Mouse (Mus musculus): Measurements from ENCODE around the gene Rapgef2.

Gene Rapgef2

DNA sequence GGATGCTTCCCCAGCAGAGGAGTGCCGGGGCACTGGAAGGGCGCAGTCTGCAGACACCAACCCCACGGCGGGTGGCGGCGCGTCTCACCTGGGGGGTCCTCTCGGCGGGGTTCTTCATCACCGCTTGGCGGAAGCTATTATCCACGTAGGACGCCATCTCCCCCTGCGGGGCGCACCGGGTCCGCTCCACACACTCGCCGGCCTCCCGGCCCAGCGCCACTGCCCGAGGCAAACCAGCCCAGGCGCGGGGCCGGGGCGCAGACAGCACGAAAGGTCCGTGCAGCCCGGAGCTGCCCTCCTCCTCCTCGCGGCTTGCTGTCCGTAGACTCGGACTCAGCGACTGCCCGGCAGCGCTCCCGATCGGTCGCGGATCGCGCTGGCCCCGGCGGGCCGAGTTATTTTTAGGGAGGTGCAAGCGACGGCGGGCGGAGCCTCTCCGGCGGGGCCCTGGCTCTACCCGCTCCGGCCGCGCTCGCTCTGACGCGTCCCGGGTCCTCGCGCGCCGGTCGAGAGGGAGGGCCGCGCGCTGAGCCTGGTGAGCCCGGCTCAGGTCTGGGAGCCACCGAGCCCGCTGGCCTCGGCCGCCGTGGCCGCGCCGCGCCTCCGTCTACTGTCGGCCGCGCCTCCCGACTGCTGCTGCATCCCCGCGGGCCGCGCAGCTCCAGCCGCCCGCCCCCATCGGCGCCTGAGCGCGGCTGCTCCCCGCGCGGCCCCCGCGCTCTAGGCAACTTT, at the start of gene Rapgef2:
Gene Rapgef2, minus strand, starts transcription at position 142 of the 732 bp plus-strand sequence.
- DNase-seq (ENCODE audit: low spot score), result peak; percentile 81

DNA sequence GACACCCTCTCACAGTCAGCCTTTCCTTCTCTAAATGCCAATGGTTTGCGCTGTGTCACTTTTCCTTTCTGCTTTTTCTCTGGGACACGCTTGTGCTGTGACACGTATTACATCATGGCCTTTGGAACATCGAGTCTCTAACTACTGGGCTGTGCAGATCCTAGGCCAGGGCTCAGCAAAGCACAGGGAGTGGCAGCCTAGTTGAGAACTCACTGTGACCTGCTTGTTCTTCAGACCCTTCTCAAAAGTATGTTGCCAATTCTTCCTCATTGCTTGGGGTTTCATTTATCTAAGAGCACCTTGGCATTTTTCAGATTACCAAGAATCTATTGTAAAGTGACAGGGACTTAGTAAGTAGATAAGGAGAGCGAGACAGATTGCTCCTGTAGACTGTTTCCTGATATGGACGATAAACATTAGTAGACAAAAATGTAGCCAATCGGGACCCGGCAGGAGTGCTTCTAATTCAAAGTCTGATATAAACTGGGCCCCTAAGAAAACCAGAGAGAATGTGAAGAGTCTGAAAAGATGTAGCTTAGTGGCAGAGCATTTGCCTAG, 47.4 kb upstream of the Rapgef2 start:
- no peak for DNase-seq (ENCODE audit: low spot score)

DNA sequence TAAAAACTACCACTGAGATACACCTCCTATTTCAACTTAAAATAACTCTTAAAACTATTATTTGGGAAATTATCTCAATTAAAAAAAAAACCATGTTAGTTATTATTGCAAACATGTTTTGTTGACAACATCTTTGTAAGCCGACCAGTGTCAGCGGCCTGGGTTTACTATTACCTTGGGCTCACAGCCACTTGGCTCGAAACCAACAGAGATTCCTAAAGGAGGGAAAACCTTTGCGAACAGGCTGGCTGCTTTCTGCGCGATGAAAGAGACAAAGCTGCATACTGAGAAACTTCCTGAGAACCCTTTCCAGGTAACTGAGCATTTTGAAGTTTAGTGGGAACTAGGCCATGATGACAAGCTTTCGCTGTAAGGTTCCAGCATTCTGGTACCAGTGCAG, 46.7 kb upstream of the Rapgef2 start:
- DNase-seq (ENCODE audit: low spot score), result no peak

DNA sequence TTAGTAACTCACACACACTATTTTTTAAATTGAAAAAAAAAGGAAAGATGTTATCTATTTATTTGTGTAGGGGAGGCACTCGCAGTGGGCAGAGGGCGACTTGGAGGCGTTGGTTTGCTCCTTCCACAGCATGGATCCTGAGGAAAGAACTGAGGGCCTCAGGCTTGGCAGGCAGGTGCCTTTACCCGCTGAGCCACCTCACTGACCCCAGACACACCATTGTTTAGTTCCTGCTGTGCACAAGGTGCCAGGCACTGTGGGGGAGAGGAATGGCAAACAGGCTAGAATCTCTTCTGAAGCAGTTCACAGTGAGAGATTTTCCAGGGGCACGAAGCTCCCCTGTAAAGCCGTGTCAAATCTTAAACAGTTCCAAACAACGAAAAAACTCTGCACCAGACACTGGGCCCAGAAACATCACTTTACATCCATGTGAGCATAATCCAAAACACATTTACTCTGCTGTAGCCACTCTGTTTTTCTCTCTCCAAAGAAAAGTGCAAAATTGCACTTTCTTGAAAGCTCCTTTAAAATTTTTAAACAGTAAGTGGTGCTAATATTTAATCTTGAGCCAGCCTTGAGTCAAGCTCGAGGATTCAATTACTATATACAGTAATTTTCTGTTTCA, 43.5 kb upstream of the Rapgef2 start:
- no peak for DNase-seq (ENCODE audit: low spot score)

DNA sequence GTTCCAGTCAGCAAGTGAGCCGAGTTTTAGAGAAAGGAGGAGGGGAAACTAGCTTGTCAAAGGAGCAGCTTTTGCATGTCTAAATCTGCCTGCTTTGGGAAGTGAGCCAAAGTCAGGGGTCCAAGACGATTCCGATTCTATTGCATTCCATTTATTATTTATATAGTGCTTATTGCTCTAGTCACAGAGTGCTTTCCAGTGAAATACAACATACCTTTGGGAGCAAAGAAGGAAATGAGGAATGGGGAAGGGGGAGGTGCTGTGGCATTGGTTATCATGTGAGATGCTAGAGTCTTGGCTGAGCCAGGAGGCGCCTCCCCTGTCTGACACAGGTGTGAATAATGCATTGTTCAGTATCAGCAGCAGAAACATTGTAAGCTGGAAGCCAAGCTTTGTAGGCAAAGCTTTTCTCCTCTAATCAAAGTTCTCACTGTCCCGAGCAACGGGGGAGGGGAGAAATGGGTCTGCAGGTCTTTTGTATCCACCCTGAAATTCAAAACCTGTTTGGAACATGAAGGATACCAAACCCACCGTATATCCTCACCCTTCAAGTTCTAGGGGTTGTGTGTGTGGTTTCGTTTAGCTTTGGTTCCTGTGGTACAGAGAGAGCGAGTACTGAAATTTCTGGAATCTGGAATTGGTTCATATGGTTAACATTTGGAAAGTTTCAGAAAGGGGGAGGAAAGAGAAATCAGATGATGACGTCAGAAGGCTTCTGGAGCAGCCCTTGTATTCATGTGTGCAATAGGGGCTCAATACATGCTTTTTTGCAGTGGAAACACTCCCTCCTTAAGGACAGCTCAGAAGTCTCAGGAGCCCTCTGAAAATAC, 38.6 kb upstream of the Rapgef2 start:
- DNase-seq (ENCODE audit: low spot score), result no peak

DNA sequence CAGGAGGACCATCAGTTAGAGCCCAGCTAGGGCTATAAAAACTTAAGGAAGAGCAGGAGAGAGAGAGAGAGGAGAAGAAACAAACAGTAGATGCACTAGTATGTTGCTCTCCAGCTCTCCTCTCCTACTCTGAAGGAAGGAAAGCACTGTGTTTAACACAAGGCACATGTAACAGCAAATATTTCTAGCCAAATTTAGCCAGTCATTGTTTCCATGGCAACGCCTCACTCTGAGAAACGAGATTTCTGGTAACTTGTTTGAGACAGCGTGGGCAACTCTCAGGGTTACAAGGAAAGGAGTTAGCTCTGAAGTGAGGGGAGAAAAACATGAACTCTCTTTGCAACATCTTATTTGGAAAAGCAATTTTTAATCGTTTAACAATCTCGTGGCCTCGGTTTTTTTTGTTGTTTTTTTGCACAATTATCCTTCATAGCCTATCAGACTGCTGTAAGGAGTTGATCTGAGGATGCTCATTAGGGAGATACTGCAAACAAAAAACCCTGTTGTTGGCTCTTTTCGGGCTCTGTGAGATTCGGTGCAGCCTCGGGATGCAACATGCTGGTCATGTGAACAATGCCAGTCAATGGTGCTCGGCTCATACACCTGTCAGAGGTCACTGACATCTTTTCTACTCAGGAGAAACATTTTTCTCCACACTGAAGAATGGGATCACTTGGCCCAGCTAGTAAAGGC, 27.8 kb upstream of the Rapgef2 start:
- DNase-seq (ENCODE audit: low spot score), result no peak

DNA sequence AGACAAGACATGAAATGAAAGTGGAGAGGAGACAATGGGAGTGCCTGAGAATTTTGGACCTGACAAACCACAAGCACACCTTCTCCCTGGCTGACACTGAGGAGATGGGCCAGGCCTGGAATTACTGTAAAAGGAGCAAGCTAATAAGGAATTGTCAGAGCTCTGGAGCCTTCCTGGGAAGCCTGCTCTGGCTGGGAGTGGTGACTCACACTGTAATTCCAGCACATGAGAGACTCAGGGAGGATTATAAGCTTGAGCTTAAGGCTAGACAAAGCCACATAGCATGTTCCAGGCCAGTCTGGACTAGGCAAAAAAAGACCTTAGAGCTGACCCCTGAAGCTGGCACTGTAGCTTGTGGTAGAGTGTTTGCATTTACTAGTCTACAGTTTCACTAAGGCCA, 25.6 kb upstream of the Rapgef2 start:
- DNase-seq (ENCODE audit: low spot score), result no peak

DNA sequence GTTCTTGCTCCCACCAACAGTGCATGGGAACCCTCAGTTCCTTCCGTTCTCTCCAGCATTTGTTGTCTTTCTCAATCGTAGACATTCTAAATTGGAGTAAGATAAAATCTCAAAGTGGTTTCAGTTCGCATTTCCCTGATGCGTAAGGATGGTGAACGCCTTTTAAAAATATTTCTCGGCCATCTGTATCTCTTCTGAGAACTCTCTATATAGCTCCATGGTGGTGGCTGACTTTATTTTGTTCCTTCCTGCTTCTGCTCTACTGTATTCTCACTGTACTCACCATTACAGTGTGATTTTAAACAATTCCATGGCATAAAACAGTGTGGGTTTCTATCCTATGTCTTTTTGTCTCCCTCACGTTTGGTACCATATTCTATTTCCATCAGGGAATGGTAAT, 23.9 kb upstream of the Rapgef2 start:
- DNase-seq (ENCODE audit: low spot score), result no peak

DNA sequence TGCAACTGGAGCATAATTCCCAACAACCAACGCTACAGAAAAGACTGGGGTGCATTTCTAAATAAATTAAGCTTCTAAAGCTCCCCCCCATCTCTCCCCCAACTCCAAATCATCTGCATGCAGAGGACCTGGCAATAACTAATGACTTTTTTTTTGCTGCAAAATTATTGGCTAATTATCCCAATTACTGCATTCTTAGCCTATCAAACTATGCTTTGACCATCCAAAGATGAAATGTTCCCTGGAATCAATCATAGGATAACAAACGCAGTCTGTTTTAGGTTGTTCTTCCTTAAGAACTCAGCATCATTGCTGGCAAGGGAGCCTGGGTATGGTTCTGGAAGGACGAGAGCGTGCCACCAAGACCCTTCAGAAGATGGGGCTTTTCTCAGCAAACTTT, 22.3 kb upstream of the Rapgef2 start:
- no peak for DNase-seq (ENCODE audit: low spot score)

DNA sequence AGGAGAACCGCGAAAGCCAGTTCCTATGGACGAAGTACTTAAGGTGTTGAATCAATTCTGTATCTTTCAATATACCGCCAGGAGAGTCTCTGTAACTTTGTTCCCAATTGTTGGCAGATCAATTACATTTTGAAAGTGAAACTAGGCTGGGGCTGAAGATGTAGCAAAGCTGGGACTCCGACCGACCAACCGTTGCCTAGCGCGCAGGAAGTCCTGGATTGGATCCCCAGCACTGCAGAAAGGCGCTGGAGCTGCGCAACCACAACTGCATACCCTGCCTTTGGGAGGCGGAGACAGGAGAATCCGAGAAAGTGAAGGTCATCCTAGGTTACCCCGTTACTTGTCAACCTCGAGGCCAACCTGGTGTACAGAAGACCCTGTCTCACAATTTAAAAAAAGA, 13.1 kb upstream of the Rapgef2 start:
- DNase-seq (ENCODE audit: low spot score), result no peak

DNA sequence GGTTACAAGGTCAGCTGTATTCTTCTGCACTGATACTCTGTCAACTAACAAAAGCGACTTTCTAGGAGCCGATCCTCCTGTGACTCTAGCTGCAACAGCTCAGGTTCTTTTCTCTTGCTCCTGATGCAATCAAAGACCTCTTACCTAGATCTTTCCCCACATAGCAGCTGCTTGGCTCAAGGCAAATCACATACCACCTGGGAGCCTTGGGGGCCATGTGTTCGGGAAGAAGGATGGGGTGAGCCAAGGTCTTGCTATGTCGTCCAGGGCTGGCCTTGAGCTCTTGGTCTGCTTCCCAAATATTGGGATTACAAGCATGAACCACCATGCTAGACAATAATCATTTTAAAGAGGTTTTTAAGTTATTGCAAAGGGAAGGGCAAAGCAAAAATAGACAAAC, 11.0 kb upstream of the Rapgef2 start:
- no peak for DNase-seq (ENCODE audit: low spot score)

DNA sequence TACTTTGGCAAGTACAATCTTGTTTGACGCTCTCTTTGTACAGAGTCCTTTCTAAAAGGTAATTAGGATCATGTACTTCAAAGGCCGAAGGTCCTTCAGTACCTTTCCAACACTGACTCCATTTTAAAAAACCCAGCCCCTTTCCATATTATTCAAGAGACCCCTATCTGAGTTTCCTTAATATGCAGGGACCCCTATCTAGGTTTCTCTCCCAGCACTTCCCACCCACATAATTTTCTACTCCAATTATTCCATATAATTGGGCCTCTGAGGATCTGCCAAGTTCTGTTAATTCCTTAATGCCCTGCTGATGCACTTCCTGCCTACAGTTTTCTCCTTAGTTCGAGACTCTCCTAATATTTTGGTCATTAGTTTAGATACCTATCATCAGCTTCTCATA, 10.3 kb upstream of the Rapgef2 start:
- DNase-seq (ENCODE audit: low spot score), result no peak

DNA sequence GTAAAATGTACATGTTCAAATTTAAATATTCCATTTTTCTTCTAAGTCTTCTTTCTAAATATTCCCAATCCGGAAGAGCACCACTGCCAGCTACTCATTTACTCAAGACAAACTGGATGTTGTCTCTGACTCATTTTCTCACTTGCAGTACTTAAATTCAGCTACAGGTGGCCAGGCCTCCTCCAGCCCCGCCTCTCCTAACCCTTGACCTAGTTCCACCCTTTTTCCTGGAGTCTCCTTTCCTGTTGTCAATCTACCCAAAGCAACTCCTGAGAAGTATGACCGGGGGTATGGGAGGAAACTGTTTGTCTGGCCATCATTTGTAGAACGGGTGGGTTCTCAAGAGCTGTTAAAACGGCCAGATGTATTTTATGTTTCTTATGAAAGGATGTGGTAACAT, 9.7 kb upstream of the Rapgef2 start:
- DNase-seq (ENCODE audit: low spot score), result no peak

DNA sequence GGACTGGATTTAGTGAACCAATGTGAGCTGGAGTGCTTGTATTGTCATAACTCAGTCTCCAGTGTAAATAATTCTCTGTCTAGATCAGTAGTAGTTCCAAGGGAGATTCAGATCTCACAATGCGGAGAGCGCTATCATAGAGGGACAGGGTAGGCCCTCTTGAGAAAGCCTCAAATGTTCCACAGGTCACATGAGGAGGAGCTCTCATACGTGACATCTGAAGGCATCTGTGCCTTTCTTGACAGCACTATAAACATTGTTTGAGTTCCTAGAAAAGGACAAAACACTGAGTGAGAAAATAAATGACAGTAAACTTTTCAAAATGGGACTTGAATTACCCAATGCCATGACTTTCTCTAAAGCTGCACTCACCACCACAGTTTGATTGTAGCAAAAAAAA, 8.4 kb upstream of the Rapgef2 start:
- no peak for DNase-seq (ENCODE audit: low spot score)

DNA sequence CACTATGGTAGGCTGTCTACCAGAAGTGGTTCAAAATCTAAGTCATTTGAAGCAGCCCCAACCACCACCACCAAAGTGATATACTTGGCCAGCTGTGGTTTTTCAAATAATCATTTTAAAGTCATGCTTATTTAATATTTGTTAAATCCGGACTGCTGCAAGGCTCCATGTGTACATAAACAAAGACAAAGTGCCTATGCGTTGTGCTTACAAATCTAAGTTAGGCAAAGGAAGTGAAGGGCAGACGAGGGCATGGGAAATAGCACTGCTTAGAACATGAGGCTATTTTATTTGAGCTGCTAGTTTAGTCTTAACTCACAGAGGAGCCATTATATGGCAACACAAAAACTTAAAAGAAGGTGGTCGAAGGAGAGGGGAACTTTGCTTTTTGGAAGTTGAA, 6.7 kb upstream of the Rapgef2 start:
- DNase-seq (ENCODE audit: low spot score), result no peak

DNA sequence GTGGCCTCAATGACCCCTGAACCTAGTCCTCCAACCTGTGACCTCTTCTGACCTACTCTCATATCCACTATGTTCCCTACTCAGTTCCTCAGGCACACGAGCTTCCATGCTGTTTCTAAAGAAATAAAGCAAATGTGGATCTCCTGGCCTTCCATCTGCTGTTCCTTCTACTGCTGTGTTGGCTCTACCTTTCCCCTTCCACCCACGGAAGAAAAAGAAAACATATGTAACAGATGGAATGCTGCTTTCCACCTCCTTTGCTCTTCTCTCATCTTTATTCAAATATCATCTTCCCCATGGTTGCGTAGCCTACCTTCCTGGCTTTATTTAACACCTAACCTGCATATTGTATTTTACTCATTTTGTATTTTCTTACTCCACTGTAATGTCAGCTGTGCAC, 2.7 kb upstream of the Rapgef2 start:
- DNase-seq (ENCODE audit: low spot score), result no peak

DNA sequence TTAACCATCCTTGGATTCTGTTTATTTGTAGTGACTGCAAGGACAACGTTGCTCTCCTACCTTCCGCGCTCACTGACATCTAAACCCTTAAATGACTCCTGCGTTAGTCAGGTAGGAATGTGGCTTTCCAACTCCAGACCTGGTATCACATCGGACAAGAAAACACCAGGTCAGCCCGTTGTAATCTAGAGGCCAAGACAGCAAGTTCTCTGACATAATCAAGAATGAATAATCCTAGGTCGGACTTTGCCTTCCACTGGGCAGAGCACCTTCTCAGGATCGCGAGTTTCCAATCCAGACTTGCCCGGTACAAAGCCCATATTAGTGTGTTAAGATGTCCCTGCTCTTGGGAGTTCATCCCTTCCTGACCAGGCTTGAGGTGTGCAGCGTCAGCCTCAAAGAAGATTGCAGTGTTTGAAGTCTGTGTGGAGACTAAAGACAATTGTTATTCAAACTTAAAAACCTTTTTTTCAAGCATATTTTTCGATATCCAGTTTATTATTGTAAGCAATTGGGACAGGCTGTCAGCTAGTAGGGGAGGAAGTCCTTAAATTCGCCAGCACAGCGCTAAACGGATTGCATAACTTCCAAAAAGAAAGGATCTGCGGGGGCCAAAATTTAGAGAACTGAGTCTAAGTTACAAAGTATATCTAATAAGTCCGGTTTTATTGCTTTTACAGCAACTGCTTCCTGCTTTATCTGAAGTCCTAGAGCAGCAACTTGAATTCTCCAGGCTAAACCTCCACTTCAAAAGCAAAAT, 1.6 kb upstream of the Rapgef2 start:
- no peak for DNase-seq (ENCODE audit: low spot score)

DNA sequence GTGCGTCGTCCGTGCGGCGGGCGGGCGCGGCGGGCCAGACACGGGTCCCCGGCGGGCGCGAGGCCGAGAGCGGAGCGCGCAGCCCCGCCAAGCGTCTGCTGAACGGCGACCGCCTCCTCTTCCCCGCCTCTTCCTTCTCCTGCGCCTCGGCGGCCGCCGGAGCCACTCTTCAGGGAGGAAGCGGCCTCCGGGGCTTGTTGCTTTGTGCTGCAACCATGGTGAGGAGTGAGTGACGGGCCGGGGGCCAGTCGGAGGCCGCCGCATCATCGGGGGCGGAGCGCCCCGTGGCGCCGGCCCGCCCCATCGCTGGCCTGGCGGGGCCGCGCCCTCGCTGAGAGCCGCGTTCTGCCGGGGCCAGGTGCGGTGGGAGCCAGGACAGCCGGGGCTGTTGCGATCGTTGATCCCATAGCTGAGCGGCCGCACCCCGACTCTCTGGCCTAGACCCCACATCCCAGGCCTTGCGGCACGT, 825 bp upstream of the Rapgef2 start:
- DNase-seq (ENCODE audit: low spot score), result peak; percentile 95

DNA sequence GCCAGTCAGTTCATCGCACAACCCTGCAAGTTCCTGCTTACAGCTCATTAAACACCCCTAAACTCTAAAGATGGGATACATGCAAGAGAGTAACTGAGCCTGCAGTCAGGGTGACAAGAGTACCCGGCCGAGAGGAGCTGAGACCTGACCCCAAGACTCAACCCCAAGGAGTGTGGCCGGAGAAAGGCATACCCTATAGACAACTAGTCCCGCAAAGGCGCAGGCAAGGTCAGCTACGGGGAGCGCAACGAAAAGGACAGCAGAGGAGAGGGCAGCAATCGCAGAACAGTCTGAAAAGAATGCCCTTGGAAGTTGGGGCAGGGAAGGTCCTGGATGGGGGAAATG, 314 bp downstream of the Rapgef2 start:
- DNase-seq (ENCODE audit: low spot score), result no peak

DNA sequence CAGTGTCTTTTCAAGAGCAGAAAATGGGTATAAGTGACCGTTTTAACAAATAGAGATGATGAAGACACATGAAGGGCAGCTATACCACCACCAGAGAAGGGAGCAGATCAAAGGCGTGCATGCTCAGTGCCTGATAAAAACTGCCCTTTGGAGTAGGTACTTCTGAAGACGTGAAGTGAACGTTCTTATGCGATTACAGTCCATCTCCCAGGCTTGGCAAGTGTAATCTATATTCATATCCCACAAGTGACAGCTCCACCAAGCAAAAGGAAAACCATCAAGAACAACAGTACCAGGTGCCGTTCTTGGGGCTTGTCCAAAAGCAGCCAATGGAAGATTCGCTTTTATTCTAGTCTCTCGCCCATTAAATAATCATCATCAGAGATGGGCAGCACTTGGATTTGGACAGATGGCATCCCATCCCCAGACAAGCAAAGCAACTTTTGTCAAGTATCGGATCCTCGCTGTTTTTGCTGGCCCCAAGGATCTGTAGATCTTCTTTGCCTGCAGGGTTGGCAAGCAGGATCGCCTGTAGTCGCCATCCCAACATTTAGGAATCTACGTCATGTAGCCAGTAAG, 1.1 kb downstream of the Rapgef2 start:
- no peak for DNase-seq (ENCODE audit: low spot score)

DNA sequence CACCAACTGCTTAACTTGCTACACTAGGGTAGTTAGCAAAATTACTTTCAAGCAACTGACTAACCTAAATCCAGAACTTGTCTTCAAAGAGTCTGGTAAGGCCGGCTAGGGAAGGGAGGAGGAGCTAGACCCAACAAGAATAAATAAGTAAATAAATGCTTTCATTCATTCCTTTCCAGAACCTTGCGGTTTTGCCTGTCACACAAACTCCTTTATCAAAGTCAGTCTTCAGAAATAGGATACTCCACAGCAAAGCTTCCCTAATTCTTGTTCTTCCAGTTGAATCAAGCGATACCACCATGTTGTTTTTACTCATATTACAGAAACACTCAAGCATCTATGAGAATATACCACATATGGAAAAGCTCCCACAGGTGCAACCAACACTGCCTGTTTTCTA, 2.3 kb downstream of the Rapgef2 start:
- DNase-seq (ENCODE audit: low spot score), result no peak
